Mouse (Mus musculus): ENCODE measurements around the gene Fmo5.

- TF ChIP-seq CTCF (IDR thresholded peaks at IDR 0.05; ENCODE audit: control insufficient read depth, insufficient read depth, low read length), result no peak
- TF ChIP-seq POLR2A (IDR thresholded peaks at IDR 0.05; ENCODE audit: borderline replicate concordance, control insufficient read depth, low read depth, low read length), result no peak
Measured at GRCm38 (mm10) chr3:97587656-97588055, 40.9 kb upstream of the Fmo5 start.

Measured in bone marrow, adult 2 months (tissue).